Mouse (Mus musculus) testis, adult 2 months (tissue): ENCODE results near the gene Axin2.

Experiments used
- CTCF ChIP-seq: fragments of 200-500 bp; IDR thresholded peaks from 2 replicates; pipeline ENCODE4 v1.5.1; 2012; ENCODE audit warnings: low read depth, mild to moderate bottlenecking, inconsistent platforms, low read length, moderate library complexity; ENCODE audit not compliant: control insufficient read depth, insufficient read depth, insufficient replicate concordance
- POLR2A ChIP-seq: fragments of 200-500 bp; IDR thresholded peaks from 2 replicates; pipeline ENCODE4 v1.6.1; 2012; ENCODE audit warnings: low read depth, mild to moderate bottlenecking, inconsistent platforms, low read length, moderate library complexity; ENCODE audit not compliant: control insufficient read depth

DNA sequence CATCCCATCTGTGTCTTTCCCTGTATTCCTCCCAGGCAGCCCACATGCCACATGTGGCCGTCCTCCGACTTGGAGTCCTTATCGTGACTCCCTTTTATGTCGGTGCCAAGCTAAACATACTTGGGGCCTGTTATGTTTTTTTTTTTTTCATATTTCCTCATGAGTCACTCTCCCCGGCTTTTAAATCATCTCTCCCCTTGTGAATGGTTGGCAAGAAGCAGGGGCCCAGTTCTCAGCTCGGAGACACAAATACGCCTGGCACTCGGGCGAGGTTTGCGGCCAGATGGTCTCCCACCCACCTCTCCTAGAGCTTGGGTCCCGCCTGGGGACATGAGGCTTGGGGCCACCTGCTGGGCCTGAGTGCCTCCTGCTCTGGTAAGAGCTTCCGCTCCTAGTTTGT lies 60.4 kb downstream of the Axin2 start:
- TF ChIP-seq CTCF (no peak), POLR2A (no peak)
